Mouse (Mus musculus): ENCODE data around the gene Kcnj5. TPM values are rescaled to one million over a fixed set of nuclear protein-coding genes. Genes with fewer than 3 reads are reported as not detected.

Kcnj5 gene
- 0.02 TPM in 1 of 2 replicates, not detected in the other for polyA plus RNA-seq (2012; rRNA removed)

DNA sequence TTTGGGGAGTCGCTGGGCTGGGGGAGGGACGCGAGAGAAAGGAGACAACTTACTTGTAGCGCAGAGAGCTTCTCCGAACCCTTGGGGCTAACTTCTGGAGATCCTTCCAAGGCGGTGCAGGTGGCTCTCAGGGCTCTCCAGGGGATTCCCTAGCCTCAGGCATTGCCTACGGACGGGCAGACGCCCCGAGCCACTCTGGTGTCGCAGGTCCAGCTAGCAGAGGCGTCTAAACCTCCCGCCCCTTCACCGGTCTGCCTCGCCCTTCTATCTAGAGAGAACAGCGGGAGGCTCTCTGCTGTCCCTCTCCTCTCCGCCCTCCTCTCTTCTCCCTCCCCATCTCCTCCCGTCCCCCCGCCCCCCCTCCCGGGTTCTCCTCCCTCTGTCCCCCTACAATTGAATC, at the start of gene Kcnj5:
Gene Kcnj5, minus strand, starts transcription at position 300 of the 400 bp plus-strand sequence.
- no peak for TF ChIP-seq CTCF (IDR thresholded peaks at IDR 0.05; ENCODE audit: control insufficient read depth, insufficient read depth, insufficient replicate concordance, low read depth, low read length)
- TF ChIP-seq POLR2A (IDR thresholded peaks at IDR 0.05; ENCODE audit: control insufficient read depth, low read depth, low read length), result no peak
- no peak within 1 kb of the TSS for H3K27ac ChIP-seq (ENCODE audit: control insufficient read depth, insufficient read depth, low read depth, low read length)
- H3K4me1 ChIP-seq (ENCODE audit: control insufficient read depth, insufficient read depth, low read length), result peaks cover 4% of the 10 kb centered on the region
- H3K4me3 ChIP-seq (ENCODE audit: control insufficient read depth, low read depth, low read length), result no peak within 1 kb of the TSS
- no peaks in the 10 kb centered on the region for H3K36me3 ChIP-seq (ENCODE audit: control insufficient read depth, insufficient read depth, low read length)
- H3K27me3 ChIP-seq (ENCODE audit: control insufficient read depth, insufficient read depth, low read length), result no peaks in the 10 kb centered on the region

- TF ChIP-seq POLR2A (IDR thresholded peaks at IDR 0.05; ENCODE audit: control insufficient read depth, low read depth, low read length) (no peak), CTCF (IDR thresholded peaks at IDR 0.05; ENCODE audit: control insufficient read depth, insufficient read depth, insufficient replicate concordance, low read depth, low read length) (no peak)
- Histone ChIP-seq H3K36me3 (ENCODE audit: control insufficient read depth, insufficient read depth, low read length) (no peaks in the 10 kb centered on the region), H3K4me1 (ENCODE audit: control insufficient read depth, insufficient read depth, low read length) (peaks cover 2% of the 10 kb centered on the region; the same call in 1 of the 2 replicates), H3K27me3 (ENCODE audit: control insufficient read depth, insufficient read depth, low read length) (no peaks in the 10 kb centered on the region), H3K4me3 (ENCODE audit: control insufficient read depth, low read depth, low read length) (no peak overlapping the region), H3K27ac (ENCODE audit: control insufficient read depth, insufficient read depth, low read depth, low read length) (no peak overlapping the region)
Measured at GRCm38 (mm10) chr9:32392716-32393115, 48.6 kb upstream of the Kcnj5 start.

DNA sequence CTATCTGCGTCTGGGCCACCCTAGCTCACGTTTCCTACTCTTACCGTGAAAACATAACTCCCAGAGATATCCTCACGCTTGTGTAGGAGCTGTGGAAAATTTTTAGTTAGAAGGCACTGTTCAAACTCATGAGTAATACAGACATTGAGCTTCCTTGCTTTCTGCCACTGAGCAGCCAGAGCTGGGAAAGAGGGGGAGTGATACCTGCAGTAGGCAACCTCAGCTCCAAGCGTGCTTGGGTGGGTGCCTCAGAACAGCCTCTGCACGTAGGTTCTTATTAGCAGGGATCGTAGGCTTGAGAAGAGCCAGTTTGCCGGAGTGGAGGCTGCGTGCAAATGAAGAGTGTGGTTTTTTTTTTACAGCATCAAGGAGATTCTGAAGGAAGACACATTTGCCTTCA, 47.6 kb upstream of the Kcnj5 start:
- no peaks in the 10 kb centered on the region for H3K36me3 ChIP-seq (ENCODE audit: control insufficient read depth, insufficient read depth, low read length)
- H3K27ac ChIP-seq (ENCODE audit: control insufficient read depth, insufficient read depth, low read depth, low read length), result no peak overlapping the region
- TF ChIP-seq POLR2A (IDR thresholded peaks at IDR 0.05; ENCODE audit: control insufficient read depth, low read depth, low read length), result no peak
- TF ChIP-seq CTCF (IDR thresholded peaks at IDR 0.05; ENCODE audit: control insufficient read depth, insufficient read depth, insufficient replicate concordance, low read depth, low read length), result no peak
- no peak overlapping the region for H3K4me3 ChIP-seq (ENCODE audit: control insufficient read depth, low read depth, low read length)
- H3K27me3 ChIP-seq (ENCODE audit: control insufficient read depth, insufficient read depth, low read length), result no peaks in the 10 kb centered on the region
- peaks cover 2% of the 10 kb centered on the region; the same call in 1 of the 2 replicates for H3K4me1 ChIP-seq (ENCODE audit: control insufficient read depth, insufficient read depth, low read length)

- Histone ChIP-seq H3K4me3 (ENCODE audit: control insufficient read depth, low read depth, low read length) (no peak overlapping the region), H3K4me1 (ENCODE audit: control insufficient read depth, insufficient read depth, low read length) (peaks cover 2% of the 10 kb centered on the region; the same call in 1 of the 2 replicates), H3K36me3 (ENCODE audit: control insufficient read depth, insufficient read depth, low read length) (no peaks in the 10 kb centered on the region), H3K27me3 (ENCODE audit: control insufficient read depth, insufficient read depth, low read length) (no peaks in the 10 kb centered on the region), H3K27ac (ENCODE audit: control insufficient read depth, insufficient read depth, low read depth, low read length) (no peak overlapping the region)
- no peak for TF ChIP-seq POLR2A (IDR thresholded peaks at IDR 0.05; ENCODE audit: control insufficient read depth, low read depth, low read length)
- no peak for TF ChIP-seq CTCF (IDR thresholded peaks at IDR 0.05; ENCODE audit: control insufficient read depth, insufficient read depth, insufficient replicate concordance, low read depth, low read length)
Measured at GRCm38 (mm10) chr9:32391092-32391491, 46.9 kb upstream of the Kcnj5 start.

DNA sequence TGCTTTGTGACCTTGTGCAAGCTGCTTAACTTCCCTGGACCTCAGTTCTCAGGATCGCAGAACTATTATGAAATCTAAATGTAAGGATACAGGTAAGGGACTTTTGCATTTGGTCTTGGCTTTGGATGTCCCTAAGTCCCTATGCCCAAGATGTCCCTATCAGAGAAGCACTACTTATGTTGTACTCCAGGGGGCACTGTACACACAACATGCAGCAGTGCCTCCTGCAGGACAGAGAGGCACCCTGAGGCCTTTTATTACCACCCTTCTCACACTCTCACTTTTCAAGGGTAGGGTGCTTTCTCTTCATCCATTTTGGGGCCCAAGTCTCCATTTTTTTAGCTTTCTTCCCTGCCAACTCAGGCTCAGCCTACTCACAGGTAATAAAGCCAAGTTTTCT, 44.0 kb upstream of the Kcnj5 start:
- no peaks in the 10 kb centered on the region for H3K4me1 ChIP-seq (ENCODE audit: control insufficient read depth, insufficient read depth, low read length)
- H3K27me3 ChIP-seq (ENCODE audit: control insufficient read depth, insufficient read depth, low read length), result no peaks in the 10 kb centered on the region
- no peaks in the 10 kb centered on the region for H3K36me3 ChIP-seq (ENCODE audit: control insufficient read depth, insufficient read depth, low read length)
- TF ChIP-seq POLR2A (IDR thresholded peaks at IDR 0.05; ENCODE audit: control insufficient read depth, low read depth, low read length), result no peak
- peak; percentile 57; the same call in 1 of the 2 replicates for TF ChIP-seq CTCF (IDR thresholded peaks at IDR 0.05; ENCODE audit: control insufficient read depth, insufficient read depth, insufficient replicate concordance, low read depth, low read length)
- H3K27ac ChIP-seq (ENCODE audit: control insufficient read depth, insufficient read depth, low read depth, low read length), result no peak overlapping the region
- H3K4me3 ChIP-seq (ENCODE audit: control insufficient read depth, low read depth, low read length), result no peak overlapping the region

DNA sequence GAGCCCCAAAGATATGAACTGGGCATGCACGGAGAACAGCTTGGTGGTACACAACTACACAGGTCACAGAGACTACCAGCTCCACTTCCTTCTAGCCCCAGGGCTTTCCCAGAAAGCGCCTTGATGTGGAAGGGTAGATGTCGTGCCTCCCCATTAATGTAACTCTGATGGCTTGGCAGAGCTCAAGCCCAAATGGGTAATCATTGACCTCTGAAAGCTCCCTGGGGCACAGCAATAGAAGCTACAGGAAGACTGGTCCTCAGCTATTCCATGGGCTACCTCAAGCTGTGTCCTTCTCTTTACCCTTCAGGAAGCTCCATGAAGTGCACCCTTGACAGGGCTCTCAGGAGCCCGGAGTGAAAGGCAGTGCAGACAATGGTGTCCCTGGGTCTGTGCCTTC, 40.8 kb upstream of the Kcnj5 start:
- H3K27me3 ChIP-seq (ENCODE audit: control insufficient read depth, insufficient read depth, low read length), result no peaks in the 10 kb centered on the region
- H3K27ac ChIP-seq (ENCODE audit: control insufficient read depth, insufficient read depth, low read depth, low read length), result no peak overlapping the region
- no peak for TF ChIP-seq CTCF (IDR thresholded peaks at IDR 0.05; ENCODE audit: control insufficient read depth, insufficient read depth, insufficient replicate concordance, low read depth, low read length)
- TF ChIP-seq POLR2A (IDR thresholded peaks at IDR 0.05; ENCODE audit: control insufficient read depth, low read depth, low read length), result no peak

DNA sequence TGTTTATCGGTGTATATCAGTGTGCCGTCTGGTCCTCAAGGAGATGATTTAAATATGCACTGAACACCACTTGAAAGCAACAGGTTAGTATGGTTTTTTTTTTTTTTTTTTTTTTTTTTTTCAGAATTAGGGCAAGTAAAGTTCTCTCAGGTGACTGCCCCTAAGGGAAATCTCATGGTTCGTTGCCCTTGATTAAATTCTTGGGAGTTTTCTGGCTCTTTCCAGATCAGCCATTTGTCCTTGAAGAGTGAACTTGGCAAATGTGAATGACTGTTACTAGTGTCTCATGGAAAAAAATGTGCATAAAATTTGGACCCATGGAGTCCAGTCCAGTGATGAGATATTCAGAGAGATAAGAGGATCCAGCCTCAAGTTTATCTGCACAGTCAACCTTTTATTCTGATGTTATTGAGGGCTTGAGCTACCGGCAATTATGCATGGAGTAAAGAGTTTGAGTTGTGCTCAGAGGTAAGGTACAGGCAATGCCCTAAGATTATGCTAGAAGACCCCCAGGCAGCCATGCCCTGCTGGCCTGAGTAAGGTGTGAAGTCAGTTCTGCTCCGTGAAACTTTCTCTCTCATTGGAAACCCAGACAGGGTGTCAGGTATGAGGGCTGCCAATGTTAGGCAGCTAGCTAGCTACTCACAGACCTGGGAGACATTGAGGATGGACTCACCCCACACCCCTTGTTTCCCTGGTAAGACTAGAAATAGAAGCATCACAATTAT, 32.9 kb upstream of the Kcnj5 start:
- Histone ChIP-seq H3K27me3 (ENCODE audit: control insufficient read depth, insufficient read depth, low read length) (no peaks in the 10 kb centered on the region), H3K27ac (ENCODE audit: control insufficient read depth, insufficient read depth, low read depth, low read length) (no peak overlapping the region), H3K36me3 (ENCODE audit: control insufficient read depth, insufficient read depth, low read length) (no peaks in the 10 kb centered on the region), H3K4me3 (ENCODE audit: control insufficient read depth, low read depth, low read length) (no peak overlapping the region), H3K4me1 (ENCODE audit: control insufficient read depth, insufficient read depth, low read length) (no peaks in the 10 kb centered on the region)
- no peak for TF ChIP-seq CTCF (IDR thresholded peaks at IDR 0.05; ENCODE audit: control insufficient read depth, insufficient read depth, insufficient replicate concordance, low read depth, low read length)
- no peak for TF ChIP-seq POLR2A (IDR thresholded peaks at IDR 0.05; ENCODE audit: control insufficient read depth, low read depth, low read length)

More for the DNA sequence above, 40.8 kb upstream of the Kcnj5 start:
- Histone ChIP-seq H3K4me1 (ENCODE audit: control insufficient read depth, insufficient read depth, low read length) (no peaks in the 10 kb centered on the region), H3K36me3 (ENCODE audit: control insufficient read depth, insufficient read depth, low read length) (no peaks in the 10 kb centered on the region), H3K4me3 (ENCODE audit: control insufficient read depth, low read depth, low read length) (no peak overlapping the region)
